Comparison of ENCODE assay signal across 18 mouse cellular contexts in genomic region chr8:87819263-87819662, GRCm38 (mm10).
A peak's percentile ranks its signal among the peaks of the same experiment; 100 is the strongest.
DNase-seq lines count a peak whose midpoint lies in the region; ATAC-seq lines count a peak whose summit lies in the region.
"Had no signal": no experiment of that assay in that cellular context is flagged by ENCODE, and none has a peak within 500 bp of the region (broad histone marks: within the 10 kb centered on the region; RNA-seq: fewer than 3 reads in every experiment).

No protein-coding gene starts in this region.

- peaks cover 48% of the 10 kb centered on the region for H3K4me1 ChIP-seq in midbrain, embryonic 10.5 days
- peaks cover 32% of the 10 kb centered on the region for H3K4me1 ChIP-seq in midbrain, embryonic 14.5 days (ENCODE audit: control insufficient read depth, insufficient read depth, low read length)

- H3K9me3 ChIP-seq in midbrain, embryonic 10.5 days (replicated peaks) = no peaks in the 10 kb centered on the region
- H3K9me3 ChIP-seq in midbrain, embryonic 14.5 days (ENCODE audit: control insufficient read depth, low read length) = no peaks in the 10 kb centered on the region

- no peaks in the 10 kb centered on the region for H3K27me3 ChIP-seq in midbrain, embryonic 10.5 days (ENCODE audit: low read depth, poor library complexity, severe bottlenecking)
- H3K27me3 ChIP-seq in midbrain, embryonic 14.5 days (ENCODE audit: control insufficient read depth, insufficient read depth, low read length) = no peaks in the 10 kb centered on the region
- H3K27me3 ChIP-seq: CH12.LX had no signal

- no peak overlapping the region for H3K4me2 ChIP-seq in midbrain, embryonic 14.5 days (ENCODE audit: low read length)

- no peak overlapping the region for H3K4me3 ChIP-seq in midbrain, embryonic 10.5 days
- H3K4me3 ChIP-seq in midbrain, embryonic 14.5 days (replicated peaks; ENCODE audit: low read depth, low read length) = no peak overlapping the region

- no peak overlapping the region for H3K9ac ChIP-seq in midbrain, embryonic 14.5 days (replicated peaks; ENCODE audit: low read length)

- 84% methylated on average over 3 of the region's 3 CpGs for WGBS in midbrain, embryonic 10.5 days
- 94% methylated on average over 3 of the region's 3 CpGs for WGBS in midbrain, embryonic 14.5 days

- H3K27ac ChIP-seq in midbrain, embryonic 10.5 days (replicated peaks) = 0 out of 2 replicates have a peak overlapping the region, but pooled peaks have one; percentile 4
- H3K27ac ChIP-seq in midbrain, embryonic 14.5 days (replicated peaks; ENCODE audit: low read depth, low read length) = no peak overlapping the region

- no peak for ATAC-seq in midbrain, embryonic 14.5 days (ENCODE audit: low FRiP score, low TSS enrichment)
- ATAC-seq: activated CD4-positive, CD25-positive, alpha-beta regulatory T cell, adult 4 months; CD4-positive, CD25-positive, alpha-beta regulatory T cell, adult 4 months; Patski had no signal

- peaks cover 19% of the 10 kb centered on the region for H3K36me3 ChIP-seq in midbrain, embryonic 10.5 days
- H3K36me3 ChIP-seq in midbrain, embryonic 14.5 days (ENCODE audit: control insufficient read depth, insufficient read depth, low read length) = no peaks in the 10 kb centered on the region
- H3K36me3 ChIP-seq: G1E had no signal

- DNase-seq in cerebellum, postnatal 10 days = peak; percentile 71 to 76
- no peak for DNase-seq in cerebellum, adult 9-11 months
- peak; percentile 52 to 53 for DNase-seq in cerebellum, postnatal 14 days
- DNase-seq in cerebellum, adult 8-10 months = no peak
- DNase-seq in midbrain, embryonic 10.5 days (ENCODE audit: low spot score) = no peak
- DNase-seq in midbrain, embryonic 14.5 days = no peak
- DNase-seq: adrenal gland, adult 2 months; adrenal gland, adult 8-10 months; adrenal gland, postnatal 10 days; adrenal gland, postnatal 14 days; adrenal gland, postnatal 25 days; adrenal gland, postnatal 36 days; B cell, adult 2 months had no signal

Comparison
In these comparisons a context has a peak if more than half of its experiments do, and no peak if none do; other contexts are left out.
1. DNase-seq: peak in cerebellum, postnatal 10 days (2 of 2) and cerebellum, postnatal 14 days (2 of 2); none in cerebellum, adult 9-11 months (single experiment), cerebellum, adult 8-10 months (single experiment), midbrain, embryonic 10.5 days (single experiment) and midbrain, embryonic 14.5 days (single experiment).